Mouse (Mus musculus) cortical plate, adult 2 months (tissue): ENCODE results near the gene Entpd7. TPM values are rescaled to one million over a fixed set of nuclear protein-coding genes. Genes with fewer than 3 reads are reported as not detected.

Source experiments
- H3K27ac ChIP-seq: fragments of 200-500 bp; 2 replicates; pipeline ENCODE4 v1.5.1; 2012; ENCODE audit warnings: low read length, control low read depth, inconsistent platforms; ENCODE audit not compliant: insufficient read depth
- H3K4me1 ChIP-seq: fragments of 200-500 bp; 2 replicates; pipeline ENCODE4 v1.6.1; 2011; ENCODE audit warnings: low read length; ENCODE audit not compliant: control insufficient read depth, insufficient read depth
- H3K4me3 ChIP-seq: fragments of 200-500 bp; 2 replicates; pipeline ENCODE4 v1.5.1; 2011; ENCODE audit warnings: mild to moderate bottlenecking, low read length, control low read depth; ENCODE audit not compliant: insufficient read depth
- CTCF ChIP-seq: fragments of 200-500 bp; IDR thresholded peaks from 2 replicates; pipeline ENCODE4 v1.5.1; 2011; ENCODE audit warnings: mild to moderate bottlenecking, control low read depth, low read length; ENCODE audit not compliant: insufficient read depth; ENCODE audit errors: extremely low read depth
- POLR2A ChIP-seq: fragments of 200-500 bp; IDR thresholded peaks from 2 replicates; pipeline ENCODE4 v1.6.1; 2011; ENCODE audit warnings: mild to moderate bottlenecking, low read length, control low read depth; ENCODE audit not compliant: insufficient read depth; ENCODE audit errors: extremely low read depth
- polyA plus RNA-seq: library from polyadenylated mRNA; depleted of rRNA; stranded (reverse); fragments of >200 nt; gene quantifications from 2 replicates; pipeline ENCODE4 v1.2.3, GENCODE M21; 2012; rRNA removed

Entpd7 gene
- 9.5 and 10.5 TPM in 2 replicates for polyA plus RNA-seq

DNA sequence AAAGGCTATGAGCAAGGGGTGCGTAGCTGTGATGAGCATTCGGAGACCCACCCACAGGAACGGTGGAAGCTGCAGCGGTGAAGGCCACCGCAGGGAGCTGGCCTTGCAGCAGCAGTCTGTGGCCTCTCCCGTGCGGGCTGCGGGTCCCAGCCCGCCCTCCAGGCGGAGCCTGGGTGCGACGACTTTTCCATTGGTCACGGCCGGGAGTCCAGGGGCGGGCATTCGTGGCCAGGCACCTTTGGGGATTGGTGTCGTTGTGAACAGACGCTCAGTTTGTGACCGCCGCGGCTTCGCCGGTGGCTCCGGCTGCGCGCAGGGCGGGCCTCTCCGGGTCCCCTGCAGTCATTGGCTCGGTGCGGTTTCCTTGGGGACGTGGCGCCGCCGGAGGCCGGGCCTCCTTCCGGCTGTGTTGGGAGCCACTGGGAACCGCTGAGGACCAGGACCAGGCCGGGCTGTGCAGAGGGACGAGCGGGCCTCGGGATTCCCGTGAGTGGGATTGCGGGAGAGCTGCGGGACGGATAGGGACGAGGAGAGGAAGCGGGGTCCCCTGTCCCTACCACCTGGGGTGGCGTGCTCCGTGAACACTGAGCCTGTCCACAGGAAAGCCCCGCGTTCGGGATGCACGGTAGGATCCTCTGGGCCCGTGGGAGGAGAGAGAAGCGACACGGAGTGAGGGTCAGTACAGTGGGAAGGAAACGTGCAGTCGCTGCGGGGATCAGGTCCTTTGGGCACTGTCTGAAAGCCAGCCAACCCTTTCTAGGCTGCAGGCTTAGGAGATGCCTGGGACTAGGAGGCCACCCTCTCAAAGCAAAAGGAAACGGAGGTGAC, at the start of gene Entpd7:
TSS of gene Entpd7 (plus strand) at position 254 of the 828 bp plus-strand sequence.
- H3K27ac ChIP-seq, result no peak within 1 kb of the TSS
- TF ChIP-seq POLR2A (peak; percentile 94), CTCF (no peak)
- peaks cover 3% of the 10 kb centered on the region for H3K4me1 ChIP-seq
- peak within 1 kb of the TSS; percentile 98 for H3K4me3 ChIP-seq

DNA sequence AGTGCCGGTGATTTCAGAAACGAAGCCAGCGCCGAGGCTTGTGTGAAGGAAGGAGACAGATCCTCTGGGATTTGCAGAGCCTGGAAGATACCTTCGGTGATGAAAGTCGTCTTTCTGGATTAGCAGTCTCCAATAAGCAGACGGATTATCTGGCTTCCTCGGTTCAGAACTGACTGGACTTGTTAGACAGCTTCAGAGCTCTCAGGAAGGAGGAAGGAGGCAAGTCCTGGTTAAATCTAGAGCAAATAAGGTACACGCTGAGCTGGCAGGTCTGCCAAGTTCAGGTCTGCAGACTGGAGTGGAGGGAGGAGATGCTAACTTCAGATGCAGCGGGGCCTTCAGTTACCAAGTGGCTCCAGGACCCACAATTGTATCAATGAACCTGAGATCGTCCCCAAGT, 47.6 kb upstream of the Entpd7 start:
- Histone ChIP-seq H3K27ac (no peak overlapping the region), H3K4me1 (no peaks in the 10 kb centered on the region), H3K4me3 (no peak overlapping the region)
- TF ChIP-seq POLR2A (no peak), CTCF (no peak)

DNA sequence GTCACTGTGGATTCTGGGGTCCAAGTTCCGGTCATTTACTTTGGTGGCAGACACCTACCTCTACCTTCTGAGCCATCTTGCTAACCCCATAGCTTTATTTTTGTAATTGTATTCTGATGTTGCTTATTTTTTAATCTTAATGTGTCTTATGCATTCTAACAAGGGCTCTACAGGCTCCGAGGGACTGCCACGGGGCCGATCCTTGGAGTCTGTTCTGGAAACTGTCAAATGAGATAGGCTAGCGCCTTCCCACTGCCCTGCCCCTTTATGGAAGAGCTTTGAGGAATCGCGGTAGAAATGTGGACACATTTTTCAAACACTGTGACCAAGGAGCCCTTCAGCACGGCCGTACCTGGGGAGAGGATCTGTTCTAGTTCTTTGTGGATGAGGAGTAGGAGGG, 46.6 kb upstream of the Entpd7 start:
- Histone ChIP-seq H3K4me3 (no peak overlapping the region), H3K4me1 (no peaks in the 10 kb centered on the region), H3K27ac (no peak overlapping the region)
- TF ChIP-seq CTCF (no peak), POLR2A (no peak)

DNA sequence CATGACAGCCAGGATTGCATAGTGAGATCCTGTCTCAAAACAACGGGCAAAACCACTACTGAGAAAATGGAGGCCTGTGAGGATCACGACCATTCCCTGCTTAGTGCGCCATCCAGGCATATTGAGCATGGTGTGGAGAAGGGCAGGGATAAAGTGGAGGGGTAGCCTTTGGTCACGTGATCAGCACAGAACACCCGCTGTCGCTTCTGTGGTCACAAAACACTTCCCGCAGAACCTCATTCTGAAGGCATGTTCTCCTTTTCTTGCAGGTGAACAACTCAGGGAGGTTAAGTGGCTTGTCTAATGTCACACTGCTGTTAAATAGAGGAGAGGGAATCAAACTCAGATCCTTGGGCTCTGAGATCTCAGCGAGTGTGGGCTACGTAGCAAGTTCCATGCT, 44.0 kb upstream of the Entpd7 start:
- H3K4me1 ChIP-seq, result no peaks in the 10 kb centered on the region
- H3K27ac ChIP-seq, result no peak overlapping the region
- TF ChIP-seq POLR2A (no peak), CTCF (no peak)
- no peak overlapping the region for H3K4me3 ChIP-seq

DNA sequence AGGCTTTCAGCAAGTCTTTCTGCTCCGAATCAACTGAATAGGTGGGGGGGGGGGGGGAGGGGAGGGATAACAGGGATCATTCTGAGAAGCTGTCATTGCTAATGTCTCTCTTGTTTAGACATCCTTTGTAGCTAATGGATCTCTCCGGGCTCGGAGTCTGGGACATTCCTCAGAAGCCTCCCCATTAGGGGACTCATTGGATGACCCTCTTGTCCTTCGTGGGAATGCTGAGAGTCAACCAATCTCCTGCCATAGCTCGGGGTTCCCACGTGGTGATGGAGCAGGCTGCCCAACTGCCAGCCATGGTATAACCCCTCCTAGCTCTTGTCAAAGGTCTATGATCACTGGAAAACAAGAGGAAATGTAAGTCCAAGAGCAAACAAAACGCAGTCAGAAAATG, 42.6 kb upstream of the Entpd7 start:
- no peak overlapping the region for H3K27ac ChIP-seq
- H3K4me1 ChIP-seq, result no peaks in the 10 kb centered on the region
- TF ChIP-seq CTCF (no peak), POLR2A (no peak)
- H3K4me3 ChIP-seq, result no peak overlapping the region

DNA sequence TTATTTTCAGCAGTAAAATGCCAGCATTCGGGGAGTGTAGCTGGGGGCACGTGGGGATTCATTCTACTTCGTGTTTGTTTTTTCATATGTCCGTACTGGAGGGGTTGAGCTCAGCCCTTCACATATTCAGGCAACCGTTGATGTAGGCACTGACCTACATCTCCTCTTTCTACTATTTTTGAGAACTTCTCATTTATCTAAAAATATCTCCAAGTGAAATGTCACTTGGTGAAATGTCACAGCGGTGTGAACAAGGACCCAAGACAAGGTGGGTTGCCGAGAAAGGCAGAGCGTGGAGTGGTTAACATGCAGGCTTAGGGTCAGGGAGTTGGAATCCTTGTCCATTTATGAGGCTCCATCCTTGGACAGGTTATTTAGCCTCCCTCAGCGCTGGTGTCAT, 42.2 kb upstream of the Entpd7 start:
- no peak for TF ChIP-seq POLR2A
- TF ChIP-seq CTCF, result no peak
- Histone ChIP-seq H3K4me3 (no peak overlapping the region), H3K4me1 (no peaks in the 10 kb centered on the region), H3K27ac (no peak overlapping the region)

DNA sequence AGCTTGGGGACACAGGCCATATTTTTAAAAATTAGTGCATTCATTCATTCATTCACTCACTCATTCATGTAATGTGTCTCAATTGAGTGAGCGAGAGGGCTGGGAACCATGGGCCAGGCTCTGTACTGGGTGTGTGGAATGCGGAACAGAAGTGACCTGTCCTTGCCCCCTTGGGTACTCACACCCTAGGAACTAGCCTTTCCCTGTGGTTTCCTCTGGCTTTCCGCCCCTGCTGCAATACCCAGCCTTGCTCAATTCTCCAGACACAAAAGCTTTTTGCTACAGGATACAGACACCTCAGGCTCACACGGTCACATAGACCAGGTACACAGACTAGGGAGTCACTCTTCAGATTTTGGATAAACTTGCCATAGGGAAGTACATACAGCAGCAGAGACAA, 41.1 kb upstream of the Entpd7 start:
- Histone ChIP-seq H3K4me1 (no peaks in the 10 kb centered on the region), H3K4me3 (no peak overlapping the region), H3K27ac (no peak overlapping the region)
- TF ChIP-seq CTCF, result no peak
- TF ChIP-seq POLR2A, result no peak

DNA sequence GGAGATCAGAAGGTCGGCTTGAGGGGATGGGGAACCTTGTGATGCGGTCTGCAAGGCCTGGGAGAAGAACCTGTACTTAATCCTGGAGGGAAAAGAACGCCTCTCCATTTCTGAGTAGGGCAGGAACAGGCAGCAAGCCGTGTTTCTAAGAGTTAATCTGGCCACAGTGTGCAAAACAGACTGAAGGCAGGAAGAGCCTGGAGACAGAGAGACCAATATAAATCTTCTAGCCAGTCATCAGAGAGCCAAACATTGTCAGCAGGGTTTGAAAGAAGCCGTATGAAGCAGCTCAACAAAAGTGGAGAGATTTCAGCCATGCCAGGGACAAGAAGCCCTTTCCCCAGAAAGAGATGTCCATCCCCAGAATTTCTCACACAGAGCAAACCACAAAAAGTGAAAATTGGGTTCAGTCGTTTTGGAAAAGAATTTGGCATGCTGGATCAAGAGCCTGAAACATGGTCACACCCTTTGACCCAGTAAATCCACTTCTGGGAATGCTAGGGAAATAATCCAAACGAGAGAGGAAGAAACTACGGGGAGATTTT, 38.2 kb upstream of the Entpd7 start:
- no peak overlapping the region for H3K4me3 ChIP-seq
- TF ChIP-seq POLR2A (no peak), CTCF (no peak)
- no peaks in the 10 kb centered on the region for H3K4me1 ChIP-seq
- H3K27ac ChIP-seq, result no peak overlapping the region

DNA sequence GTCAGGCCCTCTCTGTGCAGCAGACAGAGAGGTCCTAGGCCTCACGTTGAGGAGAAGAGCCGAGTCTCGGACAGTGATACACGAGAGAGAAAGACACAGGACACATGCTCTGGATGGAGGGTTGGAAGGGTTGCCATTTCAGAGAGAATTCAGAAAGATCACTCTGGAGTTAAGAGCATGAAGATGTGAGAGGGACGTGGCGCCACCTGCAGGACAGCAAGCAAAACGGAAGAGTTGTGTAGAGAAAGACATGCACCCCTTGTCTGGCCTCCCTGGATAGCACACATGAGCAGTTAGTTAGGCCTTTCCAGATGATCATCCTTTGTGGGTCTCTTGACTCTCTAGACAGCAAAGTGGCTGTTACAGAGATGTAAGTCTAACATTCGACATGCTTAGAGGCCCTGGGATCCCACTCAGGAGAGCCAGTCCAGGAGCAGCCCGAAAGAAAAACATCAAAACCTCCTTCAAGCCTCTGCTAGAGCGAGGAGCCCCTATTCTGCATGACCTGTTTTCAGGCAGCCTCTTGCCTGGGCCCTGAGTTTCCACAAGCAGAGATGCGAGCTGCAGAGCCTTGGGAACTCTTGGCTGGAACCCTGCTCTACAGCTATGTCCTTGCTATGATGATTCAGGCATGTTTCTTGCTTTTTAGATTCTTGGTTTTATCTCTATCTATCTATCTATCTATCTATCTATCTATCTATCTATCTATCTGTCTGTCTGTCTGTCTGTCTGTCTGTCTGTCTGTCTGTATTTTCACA, 33.6 kb upstream of the Entpd7 start:
- H3K4me1 ChIP-seq, result no peaks in the 10 kb centered on the region
- H3K27ac ChIP-seq, result no peak overlapping the region
- no peak overlapping the region for H3K4me3 ChIP-seq
- TF ChIP-seq POLR2A, result no peak
- peak; percentile 90 for TF ChIP-seq CTCF

DNA sequence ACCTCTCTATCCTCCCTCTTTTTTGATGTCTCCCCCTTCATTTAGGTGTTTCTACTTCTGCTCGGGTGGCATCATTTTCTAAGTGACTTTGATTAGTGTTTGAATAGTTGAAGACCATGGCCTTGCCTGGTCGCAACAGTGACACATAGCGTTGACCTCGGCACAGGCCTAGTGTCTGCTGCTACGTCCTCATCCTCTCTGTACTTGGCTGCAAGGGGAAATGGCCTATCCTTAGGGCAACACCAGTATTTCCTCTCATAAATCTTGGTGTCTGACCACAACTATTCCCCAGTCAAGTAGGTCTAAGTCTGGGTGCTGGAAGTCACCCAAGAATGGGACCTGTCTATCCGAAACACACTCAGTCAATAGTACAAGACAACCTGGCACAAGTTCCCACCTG, 29.8 kb upstream of the Entpd7 start:
- H3K4me1 ChIP-seq, result no peaks in the 10 kb centered on the region
- H3K4me3 ChIP-seq, result no peak overlapping the region
- no peak overlapping the region for H3K27ac ChIP-seq
- no peak for TF ChIP-seq POLR2A
- no peak for TF ChIP-seq CTCF
